Mouse (Mus musculus): ENCODE data around the gene Ccr1l1. TPM values are rescaled to one million over a fixed set of nuclear protein-coding genes. Genes with fewer than 3 reads are reported as not detected.

Ccr1l1 gene
- polyA plus RNA-seq (2014; fragmentation: Illumina TruSeq; extraction: RNeasy Lipid Tissue Mini Kit (QIAGEN cat#74804); ENCODE audit: low read depth, low replicate concordance), result not detected

DNA sequence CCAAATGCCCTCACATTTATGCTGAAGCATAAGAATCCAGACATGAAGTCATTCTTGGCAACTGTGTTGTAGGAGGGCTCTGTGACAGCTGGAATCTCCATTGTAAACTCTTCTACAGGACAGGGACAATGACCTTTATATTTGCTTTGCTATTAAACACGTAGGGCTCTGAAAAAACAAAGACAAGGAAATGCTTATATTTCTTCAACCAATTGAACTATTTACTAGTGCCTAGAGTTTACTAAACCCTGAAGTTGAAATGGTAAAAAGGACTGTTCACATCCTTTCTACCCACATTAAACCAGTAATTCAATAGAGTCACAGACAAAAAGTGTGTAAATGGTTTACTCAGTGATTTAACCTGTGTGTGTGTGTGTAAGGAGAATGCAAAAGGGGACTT is at the start of gene Ccr1l1:
TSS of gene Ccr1l1 (minus strand) at position 101 of the 400 bp plus-strand sequence.

DNA sequence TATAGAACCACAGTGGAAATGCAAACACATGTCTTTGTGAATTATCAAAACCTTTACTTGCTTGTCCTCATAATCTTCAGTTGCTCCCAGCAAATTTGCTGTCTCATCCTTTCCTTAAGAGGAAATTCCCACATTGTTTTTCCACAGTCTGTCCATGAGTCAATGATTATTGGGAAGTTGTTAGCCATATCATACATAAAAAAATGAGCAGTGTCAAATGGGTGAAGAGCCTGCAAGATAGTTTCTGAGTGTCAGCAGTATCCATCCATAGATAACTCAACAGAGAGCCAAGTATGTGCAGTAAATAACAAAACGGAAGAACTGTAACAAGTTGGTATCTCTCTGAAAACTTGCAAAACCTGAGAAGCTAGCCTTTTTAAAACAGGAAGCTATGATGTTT is 43.5 kb upstream of the Ccr1l1 start, which contains the start of gene Ccr3:
TSS of gene Ccr3 (plus strand) at position 301 of the 400 bp plus-strand sequence.

DNA sequence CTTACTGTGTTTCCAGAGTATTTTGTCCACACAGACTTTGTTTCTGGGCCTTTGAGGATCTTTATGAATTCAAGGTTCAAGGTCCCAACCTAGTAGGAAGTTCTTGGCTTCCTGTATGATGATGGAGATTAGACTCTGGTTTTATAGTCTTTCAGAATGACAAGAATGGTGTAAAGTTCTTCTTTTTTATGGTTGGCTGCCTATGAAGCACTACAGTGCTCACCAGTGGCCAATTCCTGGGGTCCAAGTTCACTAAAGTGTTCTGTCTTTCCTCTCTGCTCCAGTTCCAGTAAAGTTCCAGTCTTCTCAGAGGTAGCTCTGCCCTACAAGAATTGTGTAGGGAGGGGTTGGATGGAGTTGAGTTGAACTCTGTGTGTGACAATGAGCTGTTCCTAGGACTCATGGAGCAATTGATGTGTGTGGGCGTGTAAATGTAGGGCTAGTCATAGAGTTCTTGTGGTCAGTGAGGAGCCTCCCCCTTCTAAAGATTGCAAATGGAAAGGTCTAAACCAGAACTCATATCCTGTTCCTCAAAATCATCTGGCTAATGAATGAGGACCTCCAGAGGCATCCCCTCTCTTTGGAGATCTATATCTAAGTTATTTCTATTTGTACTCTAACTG is 9.8 kb downstream of the Ccr1l1 start, which contains the start of gene Ccr1:
TSS of gene Ccr1 (minus strand) at position 403 of the 623 bp plus-strand sequence.

Other genes starting within 250 kb of the Ccr1l1 start
- 0.24 TPM for gene Cxcr6, start 171.9 kb downstream of the Ccr1l1 start, polyA plus RNA-seq (2014; fragmentation: Illumina TruSeq; extraction: RNeasy Lipid Tissue Mini Kit (QIAGEN cat#74804); ENCODE audit: low read depth, low replicate concordance)
- 140 TPM for gene Fyco1, start 126.5 kb downstream of the Ccr1l1 start, polyA plus RNA-seq (2014; fragmentation: Illumina TruSeq; extraction: RNeasy Lipid Tissue Mini Kit (QIAGEN cat#74804); ENCODE audit: low read depth, low replicate concordance)
- gene Xcr1, start 116.4 kb downstream of the Ccr1l1 start, polyA plus RNA-seq (2014; fragmentation: Illumina TruSeq; extraction: RNeasy Lipid Tissue Mini Kit (QIAGEN cat#74804); ENCODE audit: low read depth, low replicate concordance), result not detected
- 0.65 TPM for gene Ccr1, start 9.7 kb downstream of the Ccr1l1 start, polyA plus RNA-seq (2014; fragmentation: Illumina TruSeq; extraction: RNeasy Lipid Tissue Mini Kit (QIAGEN cat#74804); ENCODE audit: low read depth, low replicate concordance)
- gene Ccr3, start 43.6 kb upstream of the Ccr1l1 start, polyA plus RNA-seq (2014; fragmentation: Illumina TruSeq; extraction: RNeasy Lipid Tissue Mini Kit (QIAGEN cat#74804); ENCODE audit: low read depth, low replicate concordance), result not detected
- 1.9 TPM for gene Ccr2, start 123.5 kb upstream of the Ccr1l1 start, polyA plus RNA-seq (2014; fragmentation: Illumina TruSeq; extraction: RNeasy Lipid Tissue Mini Kit (QIAGEN cat#74804); ENCODE audit: low read depth, low replicate concordance)
- 2.1 TPM for gene Ccr5, start 143.1 kb upstream of the Ccr1l1 start, polyA plus RNA-seq (2014; fragmentation: Illumina TruSeq; extraction: RNeasy Lipid Tissue Mini Kit (QIAGEN cat#74804); ENCODE audit: low read depth, low replicate concordance)

Data from heart, adult 10 weeks (tissue).